Mouse (Mus musculus) embryonic fibroblast, embryonic 13.5 days (primary cell): ENCODE measurements around the gene Zcchc3.

Source experiments
- CTCF ChIP-seq: IDR thresholded peaks from 2 replicates; pipeline ENCODE4 v1.5.1; 2011; ENCODE audit warnings: mild to moderate bottlenecking, control low read depth, low read length, moderate library complexity, borderline replicate concordance; ENCODE audit not compliant: insufficient read depth
- POLR2A ChIP-seq: IDR thresholded peaks from 2 replicates; pipeline ENCODE4 v1.6.1; 2011; ENCODE audit warnings: low read depth, mild to moderate bottlenecking, control low read depth, low read length, moderate library complexity

DNA sequence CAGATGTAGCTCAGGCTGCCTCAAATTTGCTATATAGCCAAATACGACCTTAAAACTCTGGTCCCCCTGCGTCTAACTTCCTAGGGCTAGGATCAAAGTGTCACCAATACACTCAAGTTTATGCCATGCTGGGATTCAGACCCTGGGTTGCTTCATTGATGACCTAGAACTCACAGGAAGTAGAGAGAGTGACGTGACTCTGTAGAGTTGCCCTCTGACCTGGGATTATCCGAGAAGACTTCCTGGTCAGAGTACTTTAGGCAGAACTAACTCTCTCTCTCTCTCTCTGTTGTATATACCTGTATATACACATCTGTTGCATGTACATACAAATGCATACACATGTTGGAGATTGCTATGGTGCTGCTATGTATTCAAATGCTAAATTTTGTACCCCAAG lies 42.2 kb downstream of the Zcchc3 start:
- no peak for TF ChIP-seq POLR2A
- TF ChIP-seq CTCF = no peak
